Mouse (Mus musculus) embryonic fibroblast, embryonic 13.5 days (primary cell): Measurements from ENCODE around the gene Nfib.

ENCODE experiments used
- CTCF ChIP-seq: IDR thresholded peaks from 2 replicates; pipeline ENCODE4 v1.5.1; 2011; ENCODE audit warnings: mild to moderate bottlenecking, control low read depth, low read length, moderate library complexity, borderline replicate concordance; ENCODE audit not compliant: insufficient read depth
- POLR2A ChIP-seq: IDR thresholded peaks from 2 replicates; pipeline ENCODE4 v1.6.1; 2011; ENCODE audit warnings: low read depth, mild to moderate bottlenecking, control low read depth, low read length, moderate library complexity

DNA sequence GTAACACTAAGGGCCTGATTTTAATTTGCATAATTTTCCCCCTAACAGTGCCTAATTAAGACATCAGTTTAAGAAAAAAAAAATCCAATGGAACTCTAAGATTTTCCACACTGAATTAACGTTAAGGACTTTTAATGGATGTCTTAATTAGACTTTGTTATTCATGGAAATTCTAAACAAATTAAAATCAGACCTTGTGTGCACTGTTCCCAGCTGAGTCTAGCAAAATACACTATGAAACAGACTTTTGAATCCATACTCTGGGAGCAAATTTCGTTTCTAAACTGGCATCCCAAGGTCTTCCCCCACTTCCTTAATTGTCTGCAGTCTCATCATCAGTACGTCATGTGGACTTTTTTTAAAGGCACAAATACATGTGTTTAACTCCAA lies 379.4 kb downstream of the Nfib start:
- TF ChIP-seq CTCF: no peak
- no peak for TF ChIP-seq POLR2A
